Mouse (Mus musculus) brown adipose tissue, adult 24 weeks (tissue): ENCODE data around the gene Zfp708. TPM values are rescaled to one million over a fixed set of nuclear protein-coding genes. Genes with fewer than 3 reads are reported as not detected.
"Not testable (repeated sequence)": the region's sequence is repeated elsewhere in the genome, so short reads cannot be mapped to it uniquely, and the experiment has no call there.

Experiments
- H3K27ac ChIP-seq: fragments of 200-500 bp; replicated peaks from 2 replicates; pipeline ENCODE4 v1.5.1; 2012; ENCODE audit warnings: low read depth, mild to moderate bottlenecking, low read length
- H3K4me1 ChIP-seq: fragments of 200-500 bp; 2 replicates; pipeline ENCODE4 v1.6.1; 2012; ENCODE audit warnings: low read length, mixed read lengths; ENCODE audit not compliant: control insufficient read depth, insufficient read depth, insufficient read length
- H3K4me3 ChIP-seq: fragments of 200-500 bp; 2 replicates; pipeline ENCODE4 v1.5.1; 2012; ENCODE audit warnings: low read depth, mild to moderate bottlenecking, low read length, moderate library complexity; ENCODE audit not compliant: insufficient read depth
- polyA plus RNA-seq: library from polyadenylated mRNA; stranded (reverse); fragments of >200 nt; gene quantifications from 2 replicates; pipeline ENCODE4 v1.2.4, GENCODE M21; 2012; ENCODE audit not compliant: missing spikeins, insufficient read depth, insufficient read length

Gene Zfp708
- polyA plus RNA-seq = 1.7 TPM in 1 of 2 replicates, not detected in the other

DNA sequence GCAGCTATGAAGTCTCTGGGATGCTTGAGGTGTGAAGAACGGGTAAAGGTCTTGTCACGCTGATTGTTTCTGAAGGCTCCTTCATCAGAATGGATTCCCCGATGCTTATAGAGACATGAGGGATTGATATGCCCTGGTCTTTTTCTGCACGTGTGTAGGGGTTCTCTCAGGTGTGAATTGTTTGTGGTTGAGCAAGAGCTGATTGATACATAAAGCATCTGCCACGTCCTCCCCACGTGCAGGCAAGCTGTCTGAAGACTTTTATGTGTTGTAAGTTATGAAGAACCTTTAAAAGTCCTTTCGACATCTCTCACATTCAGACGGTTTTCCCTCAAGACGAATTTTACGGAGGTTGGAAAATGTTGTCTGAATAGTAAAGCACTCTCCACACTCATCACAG is at the start of gene Zfp708:
TSS of gene Zfp708 (minus strand) at position 101 of the 400 bp plus-strand sequence.
- no peaks in the 10 kb centered on the region for H3K4me1 ChIP-seq
- H3K27ac ChIP-seq = no peak within 1 kb of the TSS
- H3K4me3 ChIP-seq = no peak within 1 kb of the TSS

GRCm38 (mm10) chr13:67128038-67128721 is 30.4 kb upstream of the Zfp708 start:
- Histone ChIP-seq H3K4me3 (peak overlapping the region; percentile 99), H3K27ac (peak overlapping the region; percentile 33), H3K4me1 (no peaks in the 10 kb centered on the region)

DNA sequence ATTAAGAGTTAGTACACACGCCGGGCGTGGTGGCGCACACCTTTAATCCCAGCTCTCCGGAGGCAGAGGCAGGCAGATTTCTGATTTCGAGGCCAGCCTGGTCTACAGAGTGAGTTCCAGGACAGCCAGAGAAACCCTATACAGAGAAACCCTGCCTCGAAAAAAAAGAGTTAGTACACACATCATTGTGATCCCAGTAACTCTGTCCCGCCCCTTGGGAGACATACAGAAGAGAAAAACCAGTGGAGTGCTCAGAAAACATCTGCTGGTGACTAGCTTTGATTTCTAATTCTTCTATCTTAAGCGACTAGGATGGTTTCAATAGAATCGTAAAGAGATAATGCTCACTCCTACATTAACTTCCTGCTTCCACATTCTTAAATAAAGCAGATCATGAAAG is 29.7 kb upstream of the Zfp708 start:
- not testable (repeated sequence) for H3K4me1 ChIP-seq, H3K4me3 ChIP-seq, H3K27ac ChIP-seq

DNA sequence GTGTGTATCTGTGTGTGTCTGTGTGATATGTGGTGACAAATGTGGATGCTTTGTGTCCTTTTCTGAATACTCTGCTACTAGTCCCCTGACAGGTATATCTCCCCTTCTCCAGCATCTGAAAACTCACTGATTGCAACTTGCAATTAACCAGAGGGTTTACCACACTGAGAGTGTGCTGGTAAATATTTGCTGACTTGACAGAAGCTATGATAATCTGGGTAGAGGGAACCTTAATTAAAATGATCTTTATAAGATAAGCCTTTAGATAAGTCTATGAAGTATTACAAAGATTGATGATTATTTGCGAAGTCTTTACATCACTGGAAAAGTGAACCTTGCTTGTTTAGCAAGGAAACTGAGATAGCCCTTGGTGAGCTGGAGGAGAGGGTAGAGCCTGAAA is 26.7 kb upstream of the Zfp708 start:
- H3K27ac ChIP-seq = no peak overlapping the region
- H3K4me1 ChIP-seq = no peaks in the 10 kb centered on the region
- H3K4me3 ChIP-seq = no peak overlapping the region

- not testable (repeated sequence) for H3K4me1 ChIP-seq
Measured at GRCm38 (mm10) chr13:67121360-67121759, 23.6 kb upstream of the Zfp708 start, which contains the start of gene Zfp759. Gene Zfp759 (plus strand): TSS chr13:67121660.

GRCm38 (mm10) chr13:67116163-67116562 is 18.4 kb upstream of the Zfp708 start, which contains the start of gene Rslcan18:
Gene Rslcan18 (minus strand): TSS chr13:67116263.
- H3K27ac ChIP-seq, H3K4me3 ChIP-seq, H3K4me1 ChIP-seq: not testable (repeated sequence)

More at GRCm38 (mm10) chr13:67121360-67121759, 23.6 kb upstream of the Zfp708 start, which contains the start of gene Zfp759:
- not testable (repeated sequence) for H3K4me3 ChIP-seq, H3K27ac ChIP-seq

GRCm38 (mm10) chr13:67113287-67113686 is 15.5 kb upstream of the Zfp708 start:
- Histone ChIP-seq H3K4me1 (no peaks in the 10 kb centered on the region), H3K4me3 (no peak overlapping the region), H3K27ac (no peak overlapping the region)

GRCm38 (mm10) chr13:67112096-67112495 is 14.3 kb upstream of the Zfp708 start:
- H3K4me1 ChIP-seq = no peaks in the 10 kb centered on the region
- H3K27ac ChIP-seq = no peak overlapping the region
- no peak overlapping the region for H3K4me3 ChIP-seq

GRCm38 (mm10) chr13:67108821-67109206 is 11.0 kb upstream of the Zfp708 start:
- Histone ChIP-seq H3K27ac (no peak overlapping the region), H3K4me3 (peak overlapping the region; percentile 39), H3K4me1 (no peaks in the 10 kb centered on the region)

- H3K4me3 ChIP-seq = peak within 1 kb of the TSS; percentile 85
- peak within 1 kb of the TSS; percentile 87 for H3K27ac ChIP-seq
- H3K4me1 ChIP-seq = no peaks in the 10 kb centered on the region
Measured at GRCm38 (mm10) chr13:67108194-67108820, 10.5 kb upstream of the Zfp708 start, which contains the start of gene Gm28557. Gene Gm28557 (minus strand): TSS chr13:67108604.

- no peak overlapping the region; the same call in 1 of the 2 replicates for H3K27ac ChIP-seq
- peak overlapping the region; percentile 85 for H3K4me3 ChIP-seq
- H3K4me1 ChIP-seq = no peaks in the 10 kb centered on the region
Measured at GRCm38 (mm10) chr13:67107681-67108080, 9.9 kb upstream of the Zfp708 start.

DNA sequence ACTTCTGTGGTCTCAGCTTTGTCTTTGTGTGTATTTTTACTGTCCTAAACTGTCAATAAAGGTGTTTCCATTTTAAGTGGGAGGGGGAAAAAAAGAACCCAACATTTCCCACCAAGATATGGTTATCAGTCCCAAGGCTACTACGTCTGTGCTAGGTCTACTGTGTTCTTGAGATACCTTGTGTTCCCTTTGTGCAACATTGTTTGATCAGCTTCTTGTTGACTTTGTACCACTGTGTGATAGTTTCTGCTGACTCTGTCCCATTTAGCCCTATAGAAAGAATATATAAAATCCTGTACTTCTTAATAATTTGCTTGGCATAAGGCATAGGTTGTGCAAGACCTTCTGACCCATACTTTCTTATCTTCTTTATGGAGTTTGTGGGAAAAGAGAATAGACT is 7.6 kb downstream of the Zfp708 start:
- H3K4me3 ChIP-seq = no peak overlapping the region

DNA sequence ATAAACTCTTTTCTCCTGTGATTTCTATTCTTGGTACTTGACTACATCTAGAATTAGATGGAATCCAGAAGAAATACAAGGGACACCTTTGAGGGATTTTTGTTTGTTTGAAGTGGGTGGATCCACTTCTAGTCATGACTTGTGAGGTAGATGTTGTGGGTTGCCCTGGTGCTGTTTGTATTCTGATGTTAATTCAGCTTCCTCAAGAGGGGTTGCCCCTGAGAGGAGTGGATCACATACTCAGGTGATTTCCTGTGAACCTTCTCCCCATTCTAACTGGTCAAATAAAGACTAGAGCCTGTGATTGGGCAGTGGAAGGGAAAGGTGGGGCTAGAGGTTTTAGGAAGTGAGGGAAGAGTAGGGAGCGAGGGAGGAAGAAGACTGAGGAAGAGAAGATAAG is 15.8 kb downstream of the Zfp708 start:
- peak overlapping the region; percentile 24; the same call in 1 of the 2 replicates for H3K27ac ChIP-seq
- no peaks in the 10 kb centered on the region for H3K4me1 ChIP-seq
- H3K4me3 ChIP-seq = peak overlapping the region; percentile 78; the same call in 1 of the 2 replicates

More for the DNA sequence above, 7.6 kb downstream of the Zfp708 start:
- Histone ChIP-seq H3K4me1 (no peaks in the 10 kb centered on the region), H3K27ac (no peak overlapping the region)

DNA sequence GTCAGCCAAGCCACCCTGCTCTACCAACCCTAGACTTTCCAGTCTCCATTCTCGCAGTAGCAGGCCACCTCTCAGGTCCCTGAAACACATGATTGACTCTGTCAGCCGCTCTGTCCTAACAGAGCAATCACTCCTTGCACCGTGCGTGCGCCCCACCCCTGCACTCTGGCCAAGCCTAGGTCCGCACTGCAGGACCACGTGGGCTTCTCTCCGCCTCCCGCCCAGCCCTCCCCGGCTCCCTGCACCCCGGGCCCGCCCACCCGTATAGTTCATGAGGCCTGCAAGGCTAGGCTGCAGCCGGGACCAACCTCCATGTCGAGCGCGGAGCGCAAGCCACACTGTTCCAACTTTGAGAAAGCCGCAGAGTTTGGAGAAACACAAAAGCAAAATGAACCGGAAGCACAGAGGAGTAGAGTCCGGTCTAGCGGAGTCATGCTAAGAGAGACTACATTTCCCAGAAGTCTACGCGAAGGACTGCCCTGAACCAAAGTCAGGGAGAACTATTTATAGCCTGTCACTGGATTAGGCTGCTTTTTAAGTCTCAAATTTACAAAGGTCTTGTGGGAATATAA is 16.5 kb downstream of the Zfp708 start:
- no peaks in the 10 kb centered on the region for H3K4me1 ChIP-seq
- peak overlapping the region; percentile 78 for H3K4me3 ChIP-seq
- H3K27ac ChIP-seq = peak overlapping the region; percentile 79

DNA sequence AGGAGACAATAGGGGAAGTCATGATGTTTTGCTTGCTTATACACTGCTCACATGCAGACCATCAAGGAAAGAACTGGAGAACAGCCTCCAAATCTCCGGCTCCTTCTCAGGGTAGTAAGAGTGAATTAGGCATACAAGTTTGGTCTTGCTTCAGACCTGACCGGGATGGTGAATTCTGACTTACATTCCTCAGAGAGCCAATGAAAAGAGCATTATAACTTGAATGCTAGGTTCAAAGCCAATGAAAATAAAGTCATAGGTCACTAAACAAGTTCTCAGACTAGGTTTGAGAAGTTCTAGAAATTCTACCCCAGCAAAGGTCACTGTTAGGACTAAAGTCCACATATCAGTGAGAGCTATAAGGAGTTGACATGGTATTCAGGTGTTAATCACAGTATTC is 20.5 kb downstream of the Zfp708 start:
- H3K4me1 ChIP-seq = no peaks in the 10 kb centered on the region
- no peak overlapping the region for H3K27ac ChIP-seq
- H3K4me3 ChIP-seq = no peak overlapping the region
